Mouse (Mus musculus) kidney, adult 18-20 months (tissue): ENCODE results near the gene Prdm16.

Experiments
- DNase-seq: peaks from one replicate; pipeline ENCODE4 v3.0.0; 2021

Prdm16 gene

DNA sequence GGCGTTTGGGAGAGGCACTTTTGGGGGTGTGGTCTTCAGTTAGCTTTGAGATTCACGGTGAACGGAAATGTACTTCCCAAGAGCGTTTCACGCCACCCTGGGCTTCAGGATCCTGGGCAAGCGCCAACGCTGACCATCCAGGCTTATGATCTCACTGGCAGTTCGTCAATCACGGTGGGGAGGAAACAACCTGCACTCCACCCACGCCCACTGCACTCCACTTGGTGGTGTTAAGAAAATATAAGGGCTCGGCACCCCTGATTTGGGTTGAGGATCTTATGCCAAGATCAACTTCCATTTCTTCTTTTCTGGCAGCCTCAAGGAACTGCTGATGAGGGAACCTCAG, 323.1 kb downstream of the Prdm16 start:
- no peak for DNase-seq

DNA sequence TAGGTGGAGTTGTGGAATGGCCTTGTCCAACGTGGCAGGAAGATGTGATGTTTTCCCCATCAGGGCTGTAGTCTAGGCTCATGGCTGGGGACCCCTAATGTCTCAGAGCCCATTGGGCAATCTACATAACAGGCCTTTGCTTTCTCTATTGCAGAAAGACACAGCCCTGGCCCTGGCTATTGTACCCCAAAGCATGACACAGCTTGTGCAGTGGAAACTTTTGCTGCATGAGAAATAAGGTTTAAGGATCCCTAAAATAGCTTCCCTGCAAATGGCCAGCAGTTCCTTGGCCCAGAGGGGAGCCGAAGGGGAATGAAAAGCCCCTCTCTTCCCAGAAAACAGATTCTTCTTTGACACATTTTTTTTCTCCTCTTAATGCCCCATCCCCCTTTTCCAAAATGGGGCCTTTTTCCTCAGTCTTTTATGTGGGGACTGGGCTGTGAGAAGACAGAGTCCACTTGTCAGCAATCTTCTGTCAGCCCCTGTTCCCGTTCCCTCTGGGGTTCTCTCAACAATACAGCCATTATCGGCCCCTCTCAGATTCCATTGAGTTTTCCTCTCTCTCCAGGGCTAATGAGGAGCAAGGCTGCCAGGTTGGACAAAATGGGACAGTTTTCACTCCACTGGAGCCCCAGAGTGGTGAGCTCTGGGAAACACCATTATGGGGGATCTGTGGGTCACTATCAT, 323.6 kb downstream of the Prdm16 start:
- no peak for DNase-seq

DNA sequence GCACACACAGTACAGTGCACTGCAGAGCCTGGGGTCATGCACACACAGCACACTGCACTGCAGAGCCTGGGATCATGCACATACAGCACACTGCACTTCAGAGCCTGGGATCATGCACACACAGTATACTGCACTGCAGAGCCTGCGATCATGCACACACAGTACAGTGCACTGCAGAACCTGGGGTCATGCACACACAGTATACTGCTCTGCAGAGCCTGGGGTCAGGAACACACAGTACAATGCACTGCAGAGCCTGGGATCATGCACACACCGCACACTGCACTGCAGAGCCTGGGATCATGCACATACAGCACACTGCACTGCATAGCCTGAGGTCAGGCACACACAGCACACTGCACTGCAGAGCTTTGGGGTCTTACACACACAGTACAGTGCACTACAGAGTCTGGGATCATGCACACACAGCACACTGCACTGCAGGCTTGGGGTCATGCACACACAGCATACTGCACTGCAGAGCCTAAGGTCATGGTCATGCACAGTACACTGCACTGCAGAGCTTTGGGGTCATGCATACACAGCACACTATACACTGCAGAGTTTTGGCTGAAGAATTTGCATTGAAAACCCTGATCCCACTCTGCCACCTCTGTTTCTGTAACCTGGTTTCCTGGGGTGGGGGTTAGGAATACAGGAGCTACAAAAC, 324.4 kb downstream of the Prdm16 start:
- DNase-seq, result no peak

DNA sequence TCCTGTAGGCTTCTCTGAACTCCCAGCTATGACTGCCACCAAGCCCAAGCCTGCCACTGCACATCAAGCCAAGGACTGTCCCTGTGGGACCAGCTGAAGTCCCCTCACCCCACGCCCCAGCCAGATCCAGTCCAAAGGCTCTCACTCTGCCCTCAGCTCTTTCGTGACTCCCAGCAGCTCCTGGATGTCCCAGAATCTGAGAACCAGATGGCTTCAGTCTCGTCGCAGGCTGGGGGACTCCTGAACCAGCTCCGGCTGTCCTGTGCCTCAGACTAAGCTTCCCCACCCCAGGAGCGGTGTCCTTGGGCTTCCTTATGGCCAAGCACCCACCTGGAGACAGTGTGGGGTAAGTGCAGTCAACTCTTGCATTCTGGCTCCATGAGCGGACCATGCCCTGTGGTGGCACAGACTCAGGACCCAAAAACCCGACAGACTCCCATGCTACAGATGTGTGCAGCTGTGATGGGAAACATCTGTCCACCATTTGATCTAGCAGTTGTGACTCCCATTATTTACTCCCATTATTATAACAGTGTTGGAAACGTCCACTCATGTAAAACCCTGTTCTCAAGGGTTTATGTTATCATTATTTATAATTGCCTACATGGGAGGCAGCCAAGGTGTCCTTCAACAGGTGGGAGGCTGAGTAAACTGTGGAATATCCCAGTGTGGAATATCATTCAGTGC, 326.0 kb downstream of the Prdm16 start:
- no peak for DNase-seq

DNA sequence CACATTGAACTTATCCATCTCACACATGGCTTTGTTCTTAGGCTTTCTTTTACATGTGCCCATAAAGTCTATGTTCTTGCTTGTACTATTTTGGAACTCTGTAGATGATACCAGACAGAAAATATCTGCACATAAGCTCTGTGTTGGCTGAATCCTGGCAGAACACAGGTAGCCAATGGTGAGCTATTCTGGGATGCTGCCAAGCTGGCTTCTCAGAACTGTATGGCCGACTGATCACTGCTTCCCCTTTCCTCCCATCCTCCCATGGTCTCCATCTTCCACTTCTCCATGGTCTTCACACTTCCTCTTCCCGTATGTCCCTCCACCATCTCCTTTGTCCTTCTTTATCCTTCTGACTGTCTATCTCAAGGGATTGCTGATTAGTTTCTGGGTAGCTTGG, 327.5 kb downstream of the Prdm16 start:
- DNase-seq, result no peak

DNA sequence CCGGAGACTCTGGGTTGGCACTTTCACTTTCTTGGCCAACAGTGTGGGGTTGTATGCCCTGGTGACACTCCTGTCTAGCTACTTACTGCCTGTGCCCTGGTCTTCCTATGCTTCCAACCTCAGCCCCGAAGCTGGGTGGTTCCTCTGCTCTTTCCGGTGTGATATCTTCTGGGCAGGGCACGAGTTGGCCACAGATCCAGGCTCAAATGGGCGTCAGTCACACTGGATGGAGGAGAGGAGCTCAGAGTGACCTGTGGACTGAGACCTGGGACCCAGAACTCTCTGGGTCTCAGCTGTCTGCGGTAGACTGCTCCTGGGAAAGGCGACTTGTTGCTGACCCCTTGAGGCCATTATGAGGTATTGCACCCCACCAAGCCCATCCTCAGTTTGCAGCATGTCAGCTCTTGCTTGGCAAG, 335.2 kb downstream of the Prdm16 start, which contains the start of gene Arhgef16:
Gene Arhgef16 (minus strand): TSS at position 211 of the 416 bp plus-strand sequence.
- DNase-seq, result peak; percentile 71

DNA sequence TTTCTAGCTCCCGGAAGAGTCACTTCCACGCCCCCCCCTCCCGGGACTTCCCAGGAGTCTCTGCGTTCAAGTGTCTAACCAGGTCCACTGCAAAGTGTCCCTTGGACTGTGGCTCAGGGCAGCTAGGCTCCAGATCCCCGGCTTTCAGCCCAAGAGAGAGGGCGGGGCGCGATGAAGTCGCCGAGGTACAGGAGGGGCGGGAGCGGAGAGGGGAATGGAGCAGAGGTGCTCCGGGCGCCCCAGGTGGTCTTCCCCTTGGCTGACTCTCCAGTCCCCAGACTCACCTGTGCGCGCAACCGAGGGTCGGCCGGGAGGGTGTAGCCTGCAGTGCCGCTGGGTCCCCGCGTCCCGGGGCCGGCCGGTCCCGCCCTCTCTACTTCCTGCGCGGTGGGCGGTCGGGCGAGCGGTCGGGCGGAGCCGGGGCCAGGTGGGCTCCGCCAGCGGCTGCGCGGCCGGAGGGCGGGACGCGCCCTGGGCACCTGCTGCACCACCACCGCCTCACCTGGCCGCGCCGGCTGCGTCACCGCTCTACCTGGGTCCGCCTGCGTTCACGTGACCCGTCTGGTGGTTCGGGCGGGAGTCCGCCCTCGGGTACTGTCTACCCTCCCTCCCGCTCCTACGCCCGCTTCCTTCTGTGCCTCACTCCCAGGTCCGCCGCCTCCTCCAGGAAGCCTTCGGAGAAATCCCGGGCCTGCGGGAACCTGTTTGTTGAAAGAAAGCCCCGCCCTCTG, 337.0 kb downstream of the Prdm16 start:
- peak; percentile 86 for DNase-seq

DNA sequence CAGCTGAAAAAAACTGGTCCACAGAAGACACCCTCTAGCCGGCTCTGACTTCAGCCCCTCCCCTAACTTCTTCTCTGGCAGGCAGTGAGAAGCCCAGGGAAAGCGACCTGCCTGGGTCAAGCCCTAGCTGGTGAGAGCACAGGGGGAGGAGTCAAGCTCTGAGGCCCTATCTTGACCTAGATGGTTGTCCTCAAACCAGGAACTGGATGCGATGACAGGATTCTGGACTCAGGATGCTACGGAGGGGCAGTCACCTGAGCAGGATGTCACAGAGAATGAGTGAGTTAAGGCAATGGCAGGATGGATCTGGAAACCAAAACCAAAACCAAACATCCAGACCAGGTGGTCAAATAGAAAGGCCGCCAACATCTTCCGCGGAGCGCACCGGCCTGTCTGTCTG, 338.9 kb downstream of the Prdm16 start:
- peak; percentile 72 for DNase-seq

DNA sequence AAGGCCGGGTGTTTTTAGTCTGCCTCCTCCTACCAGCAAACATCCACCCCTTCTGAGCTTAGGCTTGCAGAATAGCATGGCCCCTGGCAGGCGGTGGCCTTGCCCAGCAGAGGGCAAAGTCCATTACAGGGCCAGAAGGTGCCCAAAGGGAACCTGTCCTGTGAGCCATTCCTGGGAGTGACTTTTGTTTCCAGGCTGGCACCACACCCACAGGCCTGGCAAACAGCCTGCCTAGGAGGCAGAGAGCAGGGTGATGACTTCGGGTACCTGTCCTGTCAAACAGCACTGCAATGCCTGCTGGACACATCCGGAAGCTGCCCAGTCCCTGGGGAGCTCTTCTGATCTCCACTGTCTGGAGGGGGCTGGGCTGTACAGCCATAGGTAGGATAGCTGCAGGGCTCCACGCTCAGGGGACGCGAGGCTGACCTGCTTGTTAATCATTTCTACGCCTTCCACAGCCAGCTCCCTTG, 342.4 kb downstream of the Prdm16 start:
- peak; percentile 87 for DNase-seq

DNA sequence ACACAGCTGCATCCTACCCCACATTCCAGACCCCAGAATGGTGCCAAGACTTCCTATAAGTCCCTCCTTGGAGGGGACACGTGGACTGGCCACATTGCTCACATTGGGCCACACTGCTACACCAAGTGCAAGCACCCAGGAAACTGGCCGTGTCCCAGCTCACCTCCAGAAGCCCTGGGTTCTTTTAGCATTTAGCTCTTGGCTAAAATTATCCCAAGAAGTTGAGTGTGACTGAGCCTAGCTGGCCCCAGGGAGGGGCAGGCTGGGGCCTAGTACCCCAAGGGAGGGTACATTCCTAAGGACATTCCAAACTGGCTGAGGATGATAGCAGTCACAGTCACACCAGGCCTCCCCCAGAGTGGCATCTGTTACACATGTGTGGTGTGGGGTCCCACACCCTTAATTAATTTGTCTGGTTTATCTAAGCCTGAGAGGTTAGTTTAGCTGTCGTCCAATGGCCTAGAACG, 342.9 kb downstream of the Prdm16 start:
- DNase-seq, result no peak

DNA sequence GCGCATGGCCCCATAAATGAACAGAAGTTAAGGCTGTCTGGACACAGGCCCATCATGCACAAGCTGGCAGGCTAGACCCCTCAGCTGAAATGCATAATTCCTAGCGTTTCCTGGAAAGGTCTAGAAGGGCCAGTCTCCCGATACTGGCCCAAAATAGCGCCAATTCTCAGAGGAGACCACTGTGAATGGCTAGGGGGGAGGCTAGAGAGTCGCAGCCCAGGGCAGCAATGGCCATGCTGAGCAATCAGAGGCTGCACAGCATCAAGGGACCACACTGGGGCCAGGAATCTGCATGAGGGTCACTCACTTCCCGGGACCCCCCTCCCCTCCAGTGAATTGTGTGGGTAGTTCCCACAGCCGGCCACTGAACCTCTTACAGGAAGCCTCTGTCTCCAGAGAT, 353.0 kb downstream of the Prdm16 start:
- no peak for DNase-seq

DNA sequence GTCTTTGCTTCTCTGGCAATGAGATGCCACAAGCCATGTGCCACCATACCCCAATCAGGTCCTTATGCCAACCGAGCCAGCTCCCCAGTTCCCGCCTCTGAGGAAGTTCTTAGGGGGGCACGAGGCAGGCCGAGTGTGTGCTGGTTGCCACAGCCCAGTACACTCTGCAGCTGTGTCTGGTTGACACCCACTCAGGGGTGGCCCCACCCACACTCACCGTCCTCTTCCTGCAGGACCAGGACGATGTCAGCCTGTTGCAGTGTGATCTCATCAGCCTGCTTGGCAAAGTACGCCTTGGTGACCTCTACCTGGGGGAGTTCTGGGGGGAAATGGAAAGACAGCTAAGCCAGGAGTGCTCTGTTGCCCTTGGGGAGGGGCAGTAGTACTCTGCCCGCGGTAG, 357.2 kb downstream of the Prdm16 start:
- no peak for DNase-seq

DNA sequence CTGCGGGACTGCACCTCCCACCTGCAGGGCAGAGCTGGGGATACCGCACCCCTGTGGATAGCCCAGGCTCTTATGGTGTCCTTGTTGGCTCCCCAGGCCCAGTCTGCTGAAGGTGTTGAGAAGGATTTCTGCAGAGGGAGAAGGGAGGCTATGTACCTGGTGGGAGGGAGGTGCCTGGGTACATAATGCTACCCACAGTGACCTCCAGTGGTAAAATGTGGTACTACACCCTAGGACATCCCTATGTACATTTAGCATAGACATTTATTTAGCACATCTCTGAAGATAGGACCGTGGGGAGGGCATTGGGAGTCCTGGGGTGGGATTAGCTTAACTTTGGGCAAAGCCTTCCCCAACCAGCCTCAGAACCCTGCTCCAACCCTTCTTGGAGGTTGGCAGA, 363.7 kb downstream of the Prdm16 start:
- DNase-seq, result peak; percentile 56

DNA sequence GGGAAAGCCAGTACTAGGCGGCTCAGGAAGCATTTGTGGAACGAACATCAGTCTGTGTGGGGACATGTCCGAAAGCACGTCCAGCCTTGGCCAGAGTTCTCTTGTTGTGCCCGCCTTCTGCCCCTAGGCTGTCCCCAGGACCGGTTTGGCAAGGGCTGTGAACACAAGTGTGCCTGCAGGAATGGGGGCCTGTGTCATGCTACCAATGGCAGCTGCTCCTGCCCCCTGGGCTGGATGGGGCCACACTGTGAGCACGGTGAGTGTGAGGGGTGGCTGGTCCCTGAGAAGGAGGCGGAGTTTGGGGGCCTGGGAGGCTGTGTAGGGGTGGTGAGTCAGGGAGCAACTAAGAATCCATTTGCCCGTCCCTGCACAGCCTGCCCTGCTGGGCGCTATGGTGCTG, 367.2 kb downstream of the Prdm16 start:
- DNase-seq, result peak; percentile 39

DNA sequence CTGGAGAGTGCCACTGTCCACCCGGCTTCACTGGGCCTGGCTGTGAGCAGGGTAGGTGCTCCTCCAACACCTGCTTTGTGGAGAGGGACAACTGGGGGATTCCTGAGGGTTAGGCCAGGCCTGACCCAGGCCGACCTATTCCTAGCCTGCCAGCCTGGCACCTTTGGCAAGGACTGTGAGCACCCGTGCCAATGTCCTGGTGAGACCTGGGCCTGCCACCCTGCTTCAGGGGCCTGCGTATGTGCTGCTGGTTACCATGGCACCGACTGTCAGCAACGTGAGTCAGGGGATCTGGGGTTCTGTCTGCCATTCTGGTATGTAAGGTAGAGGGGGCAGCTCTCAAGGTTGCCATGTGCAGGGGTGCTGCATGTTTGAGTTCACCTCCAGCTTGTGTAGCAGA, 369.2 kb downstream of the Prdm16 start:
- no peak for DNase-seq
